Mouse (Mus musculus) ovary, adult 18-20 months (tissue): ENCODE results near the gene Ogn.
A peak's percentile ranks its signal among the peaks of the same experiment; 100 is the strongest.

Experiments used
- DNase-seq: peaks from one replicate; pipeline ENCODE4 v3.0.0; 2022; ENCODE audit warnings: low spot score, mixed read lengths

Gene Ogn

GRCm38 (mm10) chr13:49644731-49645529 is 37.1 kb downstream of the Ogn start:
- no peak for DNase-seq

- DNase-seq: no peak
Observed at GRCm38 (mm10) chr13:49646019-49646418, 38.2 kb downstream of the Ogn start.

GRCm38 (mm10) chr13:49651136-49651535 is 43.3 kb downstream of the Ogn start:
- no peak for DNase-seq

- DNase-seq: no peak
Observed at GRCm38 (mm10) chr13:49651781-49652351, 44.0 kb downstream of the Ogn start.

DNA sequence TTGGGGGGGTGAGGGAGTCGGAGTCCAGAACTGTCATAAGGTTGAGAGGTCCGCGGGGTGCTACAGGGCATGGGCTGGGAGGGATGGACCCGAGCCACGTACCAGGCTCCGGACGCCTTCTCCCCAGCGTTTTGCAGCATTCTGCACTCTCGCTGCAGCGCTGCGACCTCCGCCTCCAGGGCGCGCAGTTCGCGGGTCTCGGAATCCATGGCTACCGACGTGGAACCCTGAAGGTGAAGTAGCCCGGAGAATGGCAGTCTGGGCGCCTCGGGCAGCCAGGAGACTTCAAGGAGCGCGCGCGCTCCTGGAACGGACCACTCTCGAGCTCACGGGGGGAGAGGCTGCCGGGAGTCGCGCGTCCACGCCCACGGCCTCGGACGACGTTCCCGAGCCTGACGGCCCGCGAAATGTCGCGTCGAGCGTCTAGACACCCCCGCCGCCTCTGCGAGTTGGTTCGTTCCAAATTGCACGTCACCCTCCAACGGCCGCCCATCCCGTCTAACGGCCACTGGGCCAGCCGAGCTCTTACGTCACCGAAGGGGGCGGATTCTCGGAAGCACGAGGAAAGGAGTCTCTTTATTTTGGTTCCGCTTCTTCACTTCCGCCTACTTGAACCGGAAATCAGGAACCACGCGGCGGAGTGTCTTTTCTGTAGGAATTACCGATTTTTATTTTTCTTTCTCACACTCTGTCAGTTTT is 44.8 kb downstream of the Ogn start, which contains the start of the genes Cenpp and Nol8:
Gene Cenpp, minus strand, starts transcription at position 305 of the 699 bp plus-strand sequence.
Gene Nol8, plus strand, starts transcription at position 598 of the 699 bp plus-strand sequence.
- peak; percentile 97 for DNase-seq

DNA sequence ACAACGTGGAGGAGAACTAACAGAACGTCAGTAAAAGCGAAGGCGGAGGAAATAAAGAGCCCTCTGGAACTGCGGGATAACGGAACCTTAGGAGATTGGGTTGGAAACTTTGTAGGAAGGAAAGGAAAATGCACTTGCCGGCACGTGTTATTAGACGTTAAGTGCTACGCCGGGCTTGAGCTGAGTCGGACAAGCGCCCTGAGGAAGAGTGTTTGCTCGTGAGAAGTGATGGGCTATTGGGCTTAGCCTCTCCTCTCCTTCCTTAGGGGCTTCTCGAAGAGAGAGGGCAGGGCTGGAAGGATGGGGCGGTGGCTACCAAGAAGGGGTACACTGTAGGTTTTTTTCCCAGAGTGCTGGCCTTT is 45.3 kb downstream of the Ogn start:
- DNase-seq: peak; percentile 30
